Mouse (Mus musculus) hindlimb bud, embryonic 11.5 days (tissue): ENCODE data around the gene Zbtb16.

Experiments
- DNase-seq: peaks from one replicate; pipeline ENCODE4 v3.0.0-alpha.2; 2012; ENCODE audit warnings: low read depth, low spot score; ENCODE audit errors: extremely low spot score

Zbtb16 gene

DNA sequence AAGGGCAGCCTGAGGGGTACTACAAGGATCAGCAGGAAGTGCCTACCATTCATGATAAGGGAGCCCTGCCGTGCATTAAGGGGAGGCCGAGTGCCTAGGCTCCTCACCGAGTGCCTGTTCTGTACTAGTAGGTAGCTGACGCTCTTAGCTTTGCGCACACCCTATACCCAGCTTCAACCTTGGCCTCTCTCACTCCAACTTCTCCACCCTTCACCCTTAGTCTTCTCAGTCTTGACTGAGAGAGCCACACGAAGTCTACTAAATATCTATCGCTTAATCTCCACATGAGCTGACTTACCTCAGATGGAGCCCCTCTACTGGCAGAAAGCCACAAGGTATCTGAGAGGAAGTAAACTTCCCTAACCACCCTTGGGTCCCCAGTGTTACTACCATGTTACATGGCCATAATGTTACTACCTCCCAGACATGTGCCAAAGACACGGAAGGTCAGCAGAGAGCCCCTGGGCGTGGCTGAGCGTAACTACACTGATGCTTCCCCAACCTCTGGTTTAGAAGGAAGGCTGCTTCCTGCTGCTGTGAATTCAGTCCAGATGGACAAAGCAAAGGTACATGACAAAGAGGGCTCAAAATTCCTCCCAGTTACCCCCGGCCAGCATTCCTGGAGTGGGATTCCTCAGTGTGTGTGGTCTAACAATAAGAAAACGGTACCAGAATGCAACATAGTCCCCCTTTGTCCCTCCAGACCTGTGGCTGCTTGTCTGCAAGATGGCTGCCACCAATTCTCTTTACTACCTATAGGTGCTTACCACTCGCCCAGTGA lies 122.8 kb downstream of the Zbtb16 start:
- DNase-seq: no peak

GRCm38 (mm10) chr9:48711826-48712225 lies 124.2 kb downstream of the Zbtb16 start:
- no peak for DNase-seq

DNA sequence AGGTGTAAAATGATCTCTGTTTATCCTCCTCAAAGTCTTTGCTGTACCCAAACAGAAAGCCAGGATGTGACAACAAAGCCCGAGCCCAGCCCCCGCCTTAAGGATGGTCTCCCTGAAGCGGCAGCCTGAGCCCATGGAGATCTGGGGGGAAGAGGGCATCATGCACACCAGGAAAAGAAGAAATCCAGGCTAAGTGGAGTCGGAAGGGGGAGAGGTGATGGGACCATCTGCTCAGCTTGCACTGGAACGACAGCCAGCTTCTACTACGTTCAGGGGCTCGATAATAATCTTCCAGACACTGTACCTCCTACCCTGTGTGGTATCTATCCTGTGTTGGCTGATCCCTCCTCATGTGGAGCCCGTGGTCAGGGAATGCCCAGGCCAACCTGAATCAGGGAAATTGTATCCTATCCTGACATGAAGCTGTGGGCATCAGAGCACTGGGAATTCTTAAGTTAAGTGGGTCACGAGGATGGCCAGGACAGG lies 124.7 kb downstream of the Zbtb16 start:
- DNase-seq: no peak

- DNase-seq: no peak
These were observed 125.4 kb downstream of the Zbtb16 start for GRCm38 (mm10) chr9:48710355-48711295.

DNA sequence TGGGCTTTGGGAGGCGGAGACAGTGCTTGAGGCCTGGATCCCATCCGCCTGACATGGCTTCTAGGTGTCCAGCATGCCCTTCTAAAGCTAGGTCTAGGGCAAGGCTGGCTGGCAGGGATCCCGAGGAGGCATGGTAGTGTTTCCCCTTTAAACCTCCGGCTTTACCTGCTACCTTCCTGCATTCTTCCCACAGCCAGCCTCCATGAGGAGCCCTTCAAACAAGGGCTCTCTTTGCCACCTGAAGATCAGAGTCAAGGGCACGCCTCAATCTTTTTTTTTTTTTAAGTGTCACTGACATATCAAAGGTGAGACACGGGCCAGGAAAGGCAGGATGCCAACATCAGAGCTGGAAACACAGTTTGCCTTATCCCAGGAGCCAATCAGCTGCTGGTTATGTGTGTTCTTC lies 128.2 kb downstream of the Zbtb16 start:
- no peak for DNase-seq

DNA sequence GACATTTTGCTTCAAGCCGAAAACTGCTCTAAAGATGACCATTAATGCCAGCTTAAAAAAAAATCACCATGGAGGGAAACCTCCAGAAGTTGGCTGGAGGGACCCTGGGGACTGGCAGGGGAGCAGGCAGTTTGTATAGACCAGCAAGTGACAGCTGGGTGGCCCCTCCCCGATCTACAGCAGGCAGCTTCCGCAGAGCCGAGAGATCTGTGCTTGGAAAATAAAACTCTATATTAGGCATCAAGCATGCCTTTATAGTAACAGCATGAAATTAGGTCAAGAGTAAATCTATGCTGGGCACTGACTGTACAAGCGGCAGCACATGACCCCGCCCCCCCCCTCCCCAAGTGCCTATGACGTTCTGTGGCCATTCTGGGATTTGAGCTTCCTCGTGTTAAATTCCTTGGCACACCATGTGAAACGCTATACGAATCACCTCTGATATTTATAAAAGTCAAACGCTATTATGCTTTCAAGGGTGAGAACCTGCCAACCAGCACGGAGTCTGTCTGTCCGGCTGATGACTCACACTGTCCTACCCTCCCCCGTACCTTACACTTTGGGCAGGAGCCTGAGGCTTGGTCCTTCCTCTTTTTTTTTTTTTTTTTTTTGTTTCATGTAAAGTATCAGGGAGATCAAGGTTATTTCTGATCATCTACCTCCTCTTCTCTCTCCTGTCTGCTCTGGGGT lies 128.7 kb downstream of the Zbtb16 start:
- no peak for DNase-seq

GRCm38 (mm10) chr9:48701296-48701695 lies 134.7 kb downstream of the Zbtb16 start:
- no peak for DNase-seq

DNA sequence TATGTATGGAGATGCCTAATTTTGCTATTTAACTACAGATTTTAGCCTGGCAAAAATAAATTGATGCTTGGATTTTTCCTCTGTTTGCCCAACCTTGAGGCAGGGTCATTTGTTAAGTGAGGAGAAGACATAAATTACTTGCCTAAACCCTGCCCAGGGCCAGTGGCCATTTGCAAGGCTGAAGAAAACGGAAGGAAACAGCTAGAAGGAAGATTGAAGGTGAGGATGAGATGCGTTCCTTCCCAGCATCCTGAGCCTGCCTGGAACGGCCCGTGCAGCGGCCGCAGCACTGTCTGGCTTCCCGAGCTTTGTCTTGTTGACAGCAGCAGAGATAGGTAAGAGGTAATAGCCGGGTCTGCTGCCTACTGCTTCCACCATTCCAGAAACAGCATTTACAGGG lies 135.2 kb downstream of the Zbtb16 start:
- DNase-seq: no peak

DNA sequence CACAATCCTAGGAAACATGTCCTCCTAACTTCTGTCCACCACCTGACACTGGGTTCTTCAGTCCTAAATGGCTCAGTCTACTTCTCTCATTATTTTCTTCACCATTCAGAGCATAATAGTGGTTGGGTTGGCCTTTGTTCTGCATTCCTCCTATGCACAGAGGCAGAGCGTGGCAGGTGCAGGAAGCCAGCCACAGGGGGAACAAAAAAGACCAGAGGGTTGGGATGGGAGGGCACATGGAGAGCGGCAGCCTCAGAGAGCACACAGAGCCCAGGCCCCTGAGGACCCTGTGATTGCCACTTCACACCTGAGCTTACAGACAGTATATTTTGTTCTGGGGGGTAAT lies 138.6 kb downstream of the Zbtb16 start:
- no peak for DNase-seq

- no peak for DNase-seq
These were observed 139.1 kb downstream of the Zbtb16 start for GRCm38 (mm10) chr9:48696731-48697469.

- DNase-seq: no peak
These were observed 139.7 kb downstream of the Zbtb16 start for GRCm38 (mm10) chr9:48696330-48696729.

- no peak for DNase-seq
These were observed 140.2 kb downstream of the Zbtb16 start for GRCm38 (mm10) chr9:48695796-48696195.

- no peak for DNase-seq
These were observed 141.4 kb downstream of the Zbtb16 start for GRCm38 (mm10) chr9:48694616-48695061.

DNA sequence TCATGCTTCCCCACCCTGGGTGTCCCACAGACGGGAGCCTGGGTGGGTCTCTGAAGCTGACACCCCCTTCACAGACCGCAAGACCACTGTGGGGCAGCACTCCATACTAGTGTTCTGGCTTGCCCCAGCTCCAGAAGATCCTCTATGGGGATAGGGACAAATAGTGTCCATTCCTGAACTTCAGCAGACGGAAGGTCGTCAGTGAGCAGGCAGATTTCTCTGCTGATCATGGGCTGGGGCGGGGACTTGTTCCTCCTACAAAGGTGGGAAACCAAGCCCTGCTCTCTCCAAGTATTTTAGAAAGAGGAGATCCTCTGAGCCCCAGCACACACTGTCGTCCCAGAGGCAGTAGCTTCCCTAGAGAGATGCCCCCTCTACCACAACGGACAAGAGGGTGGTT lies 142.3 kb downstream of the Zbtb16 start:
- no peak for DNase-seq

GRCm38 (mm10) chr9:48689718-48689980 lies 146.4 kb downstream of the Zbtb16 start:
- no peak for DNase-seq

GRCm38 (mm10) chr9:48688859-48689717 lies 146.9 kb downstream of the Zbtb16 start:
- no peak for DNase-seq

- no peak for DNase-seq
These were observed 148.1 kb downstream of the Zbtb16 start for GRCm38 (mm10) chr9:48687891-48688290.

GRCm38 (mm10) chr9:48685721-48686120 lies 150.3 kb downstream of the Zbtb16 start:
- no peak for DNase-seq

GRCm38 (mm10) chr9:48684144-48684543 lies 151.9 kb downstream of the Zbtb16 start:
- no peak for DNase-seq

DNA sequence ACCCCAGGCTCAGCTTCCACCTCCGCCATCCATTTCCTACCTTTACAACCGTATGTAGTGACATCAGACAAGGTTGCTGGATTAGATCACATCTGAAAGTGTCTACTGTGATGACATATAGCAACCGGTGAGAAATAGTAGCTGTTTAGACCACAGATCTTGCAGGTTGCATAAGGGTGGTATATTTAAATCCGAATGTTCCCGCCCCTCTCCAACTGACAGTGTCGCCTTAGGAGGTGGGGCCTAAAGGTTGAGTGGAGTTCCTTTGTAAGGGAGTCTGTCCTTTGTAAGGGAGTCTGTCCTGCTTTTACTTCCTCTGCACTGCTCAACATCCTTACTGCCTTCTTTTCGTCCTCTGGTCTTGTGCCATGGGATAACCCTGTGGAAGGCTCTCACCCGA lies 154.8 kb downstream of the Zbtb16 start:
- no peak for DNase-seq
